Mouse (Mus musculus) forebrain, embryonic 13.5 days (tissue): Measurements from ENCODE around the gene Gm10217. TPM values are rescaled to one million over a fixed set of nuclear protein-coding genes. Genes with fewer than 3 reads are reported as not detected.

Source experiments
- ATAC-seq: fragments of 200-750 bp; cut with Nextera tagmentation; 2 replicates; pipeline ENCODE4 v1.8.0; 2017
- H3K27ac ChIP-seq: fragments of 300-500 bp; sonication (generic); 2 replicates; pipeline ENCODE4 v1.5.1; 2015; ENCODE audit warnings: inconsistent platforms, mild to moderate bottlenecking, moderate library complexity
- H3K27me3 ChIP-seq: fragments of 300-500 bp; sonication (generic); 2 replicates; pipeline ENCODE4 v1.6.1; 2015; ENCODE audit warnings: mild to moderate bottlenecking, inconsistent platforms
- H3K36me3 ChIP-seq: fragments of 300-500 bp; sonication (generic); 2 replicates; pipeline ENCODE4 v1.6.1; 2015; ENCODE audit warnings: mild to moderate bottlenecking, inconsistent platforms; ENCODE audit not compliant: poor library complexity, severe bottlenecking
- H3K4me1 ChIP-seq: fragments of 300-500 bp; sonication (generic); 2 replicates; pipeline ENCODE4 v1.6.1; 2015; ENCODE audit warnings: inconsistent platforms
- H3K4me2 ChIP-seq: fragments of 300-500 bp; sonication (generic); 2 replicates; pipeline ENCODE4 v1.6.1; 2015; ENCODE audit warnings: inconsistent platforms, mild to moderate bottlenecking, moderate library complexity
- H3K4me3 ChIP-seq: fragments of 300-500 bp; sonication (generic); 2 replicates; pipeline ENCODE4 v1.5.1; 2015; ENCODE audit warnings: mild to moderate bottlenecking, inconsistent platforms
- H3K9ac ChIP-seq: fragments of 300-500 bp; sonication (generic); 2 replicates; pipeline ENCODE4 v1.6.1; 2015; ENCODE audit warnings: mild to moderate bottlenecking, inconsistent platforms
- H3K9me3 ChIP-seq: fragments of 300-500 bp; sonication (generic); replicated peaks from 2 replicates; pipeline ENCODE4 v1.6.1; 2016; ENCODE audit warnings: inconsistent platforms
- WGBS: fragments of 180-500 bp; shearing (Covaris S2); methylation state at CpG from one replicate; pipeline ENCODE4 v1.1.7; 2015; 5-methylcytosine and 5-hydroxymethylcytosine counted together
- polyA plus RNA-seq: library from polyadenylated mRNA; unstranded; fragments of >200 nt; fragmentation: Nextera tagmentation; extraction: Ambion mirVana; gene quantifications from 2 replicates; pipeline ENCODE4 v1.2.1, GENCODE M21; 2015

The Gm10217 gene
- not detected in 2 replicates for polyA plus RNA-seq

GRCm38 (mm10) chr8:9863951-9864350 lies at the start of gene Gm10217:
Gene Gm10217, plus strand, starts transcription at chr8:9864251.
- no peak within 1 kb of the TSS for H3K4me3 ChIP-seq
- H3K4me1 ChIP-seq, result no peaks in the 10 kb centered on the region
- no peaks in the 10 kb centered on the region for H3K36me3 ChIP-seq
- no peak within 1 kb of the TSS for H3K4me2 ChIP-seq
- WGBS, result 89% methylated on average over 3 of the region's 3 CpGs
- ATAC-seq, result no peak
- no peak within 1 kb of the TSS for H3K27ac ChIP-seq
- H3K27me3 ChIP-seq, result no peaks in the 10 kb centered on the region
- H3K9ac ChIP-seq, result no peak within 1 kb of the TSS
- H3K9me3 ChIP-seq, result no peaks in the 10 kb centered on the region

- Histone ChIP-seq H3K4me2 (no peak overlapping the region), H3K27ac (no peak overlapping the region), H3K4me3 (no peak overlapping the region), H3K9ac (no peak overlapping the region), H3K27me3 (no peaks in the 10 kb centered on the region), H3K4me1 (no peaks in the 10 kb centered on the region), H3K9me3 (no peaks in the 10 kb centered on the region), H3K36me3 (no peaks in the 10 kb centered on the region)
- no peak for ATAC-seq
- 85% methylated on average over 8 of the region's 8 CpGs for WGBS
Measured at GRCm38 (mm10) chr8:9824770-9825169, 39.3 kb upstream of the Gm10217 start.

- no peaks in the 10 kb centered on the region for H3K4me1 ChIP-seq
- H3K27me3 ChIP-seq, result no peaks in the 10 kb centered on the region
- WGBS, result 93% methylated on average over 3 of the region's 3 CpGs
- H3K27ac ChIP-seq, result no peak overlapping the region
- ATAC-seq, result no peak
- H3K9me3 ChIP-seq, result no peaks in the 10 kb centered on the region
- no peak overlapping the region for H3K4me2 ChIP-seq
- H3K4me3 ChIP-seq, result no peak overlapping the region
- no peak overlapping the region for H3K9ac ChIP-seq
- H3K36me3 ChIP-seq, result no peaks in the 10 kb centered on the region
Measured at GRCm38 (mm10) chr8:9840257-9840656, 23.8 kb upstream of the Gm10217 start.

- WGBS, result 31% methylated on average over 2 of the region's 2 CpGs
- Histone ChIP-seq H3K36me3 (no peaks in the 10 kb centered on the region), H3K27ac (no peak overlapping the region), H3K27me3 (no peaks in the 10 kb centered on the region), H3K9me3 (no peaks in the 10 kb centered on the region), H3K9ac (no peak overlapping the region), H3K4me2 (no peak overlapping the region), H3K4me1 (no peaks in the 10 kb centered on the region), H3K4me3 (no peak overlapping the region)
- no peak for ATAC-seq
Measured at GRCm38 (mm10) chr8:9859286-9859685, 4.8 kb upstream of the Gm10217 start.

DNA sequence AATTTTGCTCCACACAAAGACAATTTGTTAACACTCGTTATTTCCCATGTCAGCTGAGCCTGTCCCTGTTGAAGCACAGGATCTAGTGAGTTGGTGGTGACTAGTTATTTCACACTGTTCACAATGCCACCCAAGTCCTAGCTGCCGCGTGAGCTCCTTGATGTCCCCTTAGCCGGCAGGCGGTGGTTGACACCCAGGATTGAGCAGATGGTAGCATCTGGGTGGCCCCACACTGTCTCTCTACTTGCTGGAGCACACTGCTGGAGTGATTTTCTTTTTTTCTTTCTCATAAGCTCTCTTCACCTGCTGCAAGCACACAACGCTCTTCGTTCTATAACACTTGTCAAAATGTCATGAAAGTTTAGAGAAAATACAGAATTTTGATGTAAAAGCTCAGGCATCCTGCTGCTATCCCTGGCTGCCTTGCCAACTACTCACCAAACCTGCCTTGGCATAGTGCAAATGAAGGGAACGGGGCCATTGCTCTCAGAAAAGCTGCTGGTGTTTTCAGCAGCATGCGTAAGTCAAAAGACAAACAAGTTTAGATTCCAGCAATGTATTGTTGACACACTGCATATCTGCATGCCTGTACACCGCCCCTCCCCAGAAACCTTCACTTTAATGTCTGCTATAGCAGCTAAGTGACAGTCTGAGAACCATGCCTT lies 3.4 kb upstream of the Gm10217 start:
- 68% methylated on average over 10 of the region's 10 CpGs for WGBS
- Histone ChIP-seq H3K4me1 (no peaks in the 10 kb centered on the region), H3K27ac (no peak overlapping the region), H3K4me2 (no peak overlapping the region), H3K4me3 (no peak overlapping the region), H3K27me3 (no peaks in the 10 kb centered on the region), H3K36me3 (no peaks in the 10 kb centered on the region), H3K9me3 (no peaks in the 10 kb centered on the region), H3K9ac (no peak overlapping the region)
- peak; percentile 59; the same call in 1 of the 2 replicates for ATAC-seq

- 87% methylated on average over 9 of the region's 9 CpGs for WGBS
- Histone ChIP-seq H3K4me3 (no peak overlapping the region), H3K4me2 (no peak overlapping the region), H3K9ac (no peak overlapping the region), H3K27me3 (no peaks in the 10 kb centered on the region), H3K36me3 (no peaks in the 10 kb centered on the region), H3K9me3 (no peaks in the 10 kb centered on the region), H3K27ac (no peak overlapping the region), H3K4me1 (no peaks in the 10 kb centered on the region)
- ATAC-seq, result no peak
Measured at GRCm38 (mm10) chr8:9865150-9865549, 1.1 kb downstream of the Gm10217 start.

GRCm38 (mm10) chr8:9868094-9868493 lies 4.0 kb downstream of the Gm10217 start:
- WGBS, result 51% methylated on average over 3 of the region's 3 CpGs
- Histone ChIP-seq H3K9me3 (no peaks in the 10 kb centered on the region), H3K4me2 (no peak overlapping the region)

DNA sequence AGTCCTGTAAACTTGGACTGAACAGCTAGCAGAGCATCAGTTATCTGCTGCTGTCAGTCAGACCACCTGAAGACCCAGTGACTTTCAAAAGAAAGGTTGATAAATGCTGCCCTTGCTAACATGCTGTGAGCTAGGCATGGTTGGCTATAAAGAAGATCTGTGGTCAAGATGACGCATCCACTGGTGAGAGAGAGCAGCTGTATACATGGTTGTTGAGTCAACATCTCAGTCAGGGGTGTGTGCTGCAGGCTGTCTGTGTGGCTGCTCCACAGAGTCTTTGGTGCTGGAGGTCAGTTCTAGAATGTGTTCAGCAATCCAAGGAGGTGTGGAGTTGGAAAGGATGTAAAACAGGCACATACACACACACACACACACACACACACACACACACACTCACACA lies 12.2 kb downstream of the Gm10217 start:
- Histone ChIP-seq H3K4me1 (no peaks in the 10 kb centered on the region), H3K9me3 (no peaks in the 10 kb centered on the region), H3K4me3 (no peak overlapping the region), H3K27me3 (no peaks in the 10 kb centered on the region), H3K36me3 (no peaks in the 10 kb centered on the region), H3K27ac (no peak overlapping the region), H3K9ac (no peak overlapping the region), H3K4me2 (no peak overlapping the region)
- 83% methylated on average over 1 of the region's 1 CpGs for WGBS
- no peak for ATAC-seq

More at GRCm38 (mm10) chr8:9868094-9868493, 4.0 kb downstream of the Gm10217 start:
- Histone ChIP-seq H3K27me3 (no peaks in the 10 kb centered on the region), H3K4me3 (no peak overlapping the region), H3K36me3 (no peaks in the 10 kb centered on the region), H3K9ac (no peak overlapping the region), H3K4me1 (no peaks in the 10 kb centered on the region), H3K27ac (no peak overlapping the region)
- no peak for ATAC-seq

- no peak overlapping the region for H3K4me3 ChIP-seq
- no peak for ATAC-seq
- WGBS, result 85% methylated on average over 4 of the region's 4 CpGs
- no peak overlapping the region for H3K27ac ChIP-seq
- no peaks in the 10 kb centered on the region for H3K9me3 ChIP-seq
- no peaks in the 10 kb centered on the region for H3K27me3 ChIP-seq
- no peak overlapping the region for H3K9ac ChIP-seq
- H3K4me2 ChIP-seq, result no peak overlapping the region
- no peaks in the 10 kb centered on the region for H3K36me3 ChIP-seq
- no peaks in the 10 kb centered on the region for H3K4me1 ChIP-seq
Measured at GRCm38 (mm10) chr8:9879921-9880320, 15.9 kb downstream of the Gm10217 start.

DNA sequence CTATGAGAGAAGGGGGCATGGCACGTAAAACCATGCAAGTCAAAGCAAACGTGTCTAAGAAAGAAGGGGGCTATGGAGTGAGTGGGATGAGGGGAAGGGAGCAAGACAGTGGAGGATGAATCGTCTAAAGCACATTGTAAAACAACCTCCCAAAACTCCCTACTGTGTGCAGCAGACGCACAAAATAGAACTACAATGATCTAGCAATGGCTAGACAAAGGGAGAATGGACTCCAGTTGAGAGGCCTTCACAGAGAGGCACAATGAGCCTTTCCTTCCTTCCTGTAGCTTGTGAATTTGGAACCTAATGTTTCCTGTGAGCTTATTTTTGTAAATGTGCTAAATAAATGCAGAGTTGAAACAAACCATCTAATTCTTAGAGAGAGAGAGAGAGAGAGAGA lies 22.7 kb downstream of the Gm10217 start:
- no peaks in the 10 kb centered on the region for H3K27me3 ChIP-seq
- no peak overlapping the region for H3K27ac ChIP-seq
- no peaks in the 10 kb centered on the region for H3K36me3 ChIP-seq
- no peak overlapping the region for H3K9ac ChIP-seq
- no peak overlapping the region for H3K4me3 ChIP-seq
- no peak overlapping the region for H3K4me2 ChIP-seq
- WGBS, result 31% methylated on average over 4 of the region's 4 CpGs
- no peaks in the 10 kb centered on the region for H3K9me3 ChIP-seq
- H3K4me1 ChIP-seq, result no peaks in the 10 kb centered on the region
- ATAC-seq, result no peak

- WGBS, result 85% methylated on average over 2 of the region's 2 CpGs
- H3K27ac ChIP-seq, result no peak overlapping the region
- H3K36me3 ChIP-seq, result no peaks in the 10 kb centered on the region
- H3K9me3 ChIP-seq, result no peaks in the 10 kb centered on the region
- H3K27me3 ChIP-seq, result no peaks in the 10 kb centered on the region
- no peak overlapping the region for H3K4me3 ChIP-seq
- H3K4me1 ChIP-seq, result no peaks in the 10 kb centered on the region
- H3K9ac ChIP-seq, result no peak overlapping the region
- ATAC-seq, result no peak
- no peak overlapping the region for H3K4me2 ChIP-seq
Measured at GRCm38 (mm10) chr8:9899199-9899598, 35.1 kb downstream of the Gm10217 start.

DNA sequence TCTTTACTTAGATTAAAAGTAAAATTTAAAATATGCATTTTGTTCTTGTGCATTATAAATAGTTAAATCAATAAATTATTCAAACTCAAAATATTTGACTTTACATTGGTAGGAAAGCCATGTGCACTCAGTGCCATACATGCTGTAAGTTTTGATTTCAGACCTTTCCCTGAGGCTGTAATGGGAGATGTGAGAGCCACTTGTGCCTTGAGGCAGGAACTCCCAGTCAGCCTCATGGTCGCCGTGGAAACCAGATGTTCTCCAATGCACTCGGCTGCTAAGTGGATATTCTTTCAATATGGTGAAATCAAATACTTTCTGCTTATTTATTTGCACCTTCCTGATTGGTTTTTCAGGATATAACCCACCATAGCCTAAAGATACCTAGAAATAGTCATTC lies 35.6 kb downstream of the Gm10217 start:
- Histone ChIP-seq H3K4me2 (no peak overlapping the region), H3K4me3 (no peak overlapping the region), H3K27ac (no peak overlapping the region), H3K36me3 (no peaks in the 10 kb centered on the region), H3K4me1 (no peaks in the 10 kb centered on the region), H3K27me3 (no peaks in the 10 kb centered on the region), H3K9ac (no peak overlapping the region), H3K9me3 (no peaks in the 10 kb centered on the region)
- ATAC-seq, result no peak
- 60% methylated on average over 3 of the region's 3 CpGs for whole genome bisulfite sequencing
